Mouse (Mus musculus) kidney, postnatal 0 days (tissue): ENCODE measurements at regions not wholly inside any gene's neighbourhood (a gene's known extent, or its start where the extent isn't known, plus 50 kb on each side); places are given as distances from the start of the nearest gene placed in this dataset.

Experiments used
- ATAC-seq: fragments of 200-750 bp; cut with Nextera tagmentation; replicated peaks from 2 replicates; pipeline ENCODE4 v1.8.0; 2017; ENCODE audit warnings: low read depth, moderate number of reproducible peaks, moderate TSS enrichment, moderate library complexity; ENCODE audit not compliant: low FRiP score
- DNase-seq: peaks from one replicate; pipeline ENCODE4 v3.0.0-alpha.2; 2016; ENCODE audit warnings: low spot score
- H3K27ac ChIP-seq: fragments of 300-500 bp; sonication (generic); 2 replicates; pipeline ENCODE4 v1.5.1; 2014; ENCODE audit warnings: mild to moderate bottlenecking
- H3K27me3 ChIP-seq: fragments of 300-500 bp; sonication (generic); 2 replicates; pipeline ENCODE4 v1.6.1; 2014; ENCODE audit warnings: low read length, mixed read lengths; ENCODE audit not compliant: insufficient read depth
- H3K36me3 ChIP-seq: fragments of 300-500 bp; sonication (generic); 2 replicates; pipeline ENCODE4 v1.6.1; 2014; ENCODE audit warnings: low read length, mixed read lengths; ENCODE audit not compliant: insufficient read depth
- H3K4me1 ChIP-seq: fragments of 300-500 bp; sonication (generic); replicated peaks from 2 replicates; pipeline ENCODE4 v1.6.1; 2014; ENCODE audit warnings: antibody characterized with exemption, low read length, mixed read lengths; ENCODE audit not compliant: insufficient read depth
- H3K4me2 ChIP-seq: fragments of 300-500 bp; sonication (generic); 2 replicates; pipeline ENCODE4 v1.6.1; 2014; ENCODE audit warnings: mild to moderate bottlenecking, low read length, moderate library complexity, mixed read lengths
- H3K4me3 ChIP-seq: fragments of 300-500 bp; sonication (generic); replicated peaks from 2 replicates; pipeline ENCODE4 v1.5.1; 2014; ENCODE audit warnings: low read depth, low read length
- H3K9ac ChIP-seq: fragments of 300-500 bp; sonication (generic); 2 replicates; pipeline ENCODE4 v1.6.1; 2014; ENCODE audit warnings: low read depth, low read length
- H3K9me3 ChIP-seq: fragments of 300-500 bp; sonication (generic); replicated peaks from 2 replicates; pipeline ENCODE4 v1.6.1; 2016; ENCODE audit warnings: low read length, inconsistent platforms, mixed read lengths
- CTCF ChIP-seq: IDR thresholded peaks from 2 replicates; pipeline ENCODE4 v1.5.1; 2016; ENCODE audit warnings: antibody characterized with exemption, low read depth, mild to moderate bottlenecking, moderate library complexity
- WGBS: fragments of 180-500 bp; shearing (Covaris S2); extraction: QIAGEN DNeasy Blood & Tissue Kit; methylation state at CpG from one replicate; pipeline ENCODE4 v1.1.7; 2014; 5-methylcytosine and 5-hydroxymethylcytosine counted together

- Histone ChIP-seq H3K4me1 (no peaks in the 10 kb centered on the region), H3K36me3 (no peaks in the 10 kb centered on the region), H3K9me3 (no peaks in the 10 kb centered on the region), H3K4me2 (no peak overlapping the region), H3K27ac (no peak overlapping the region), H3K27me3 (no peaks in the 10 kb centered on the region; the same call in 1 of the 2 replicates), H3K4me3 (no peak overlapping the region), H3K9ac (no peak overlapping the region)
- DNase-seq (no peak), ATAC-seq (no peak)
- TF ChIP-seq CTCF = no peak
- WGBS = 44% methylated on average over 3 of the region's 3 CpGs
Observed at GRCm38 (mm10) chrX:11863106-11863505, 297.0 kb downstream of the Bcor start.

- DNase-seq (no peak), ATAC-seq (no peak)
- Histone ChIP-seq H3K9ac (no peak overlapping the region), H3K27me3 (no peaks in the 10 kb centered on the region), H3K4me2 (no peak overlapping the region), H3K9me3 (no peaks in the 10 kb centered on the region), H3K27ac (no peak overlapping the region), H3K36me3 (no peaks in the 10 kb centered on the region), H3K4me3 (no peak overlapping the region), H3K4me1 (no peaks in the 10 kb centered on the region)
- TF ChIP-seq CTCF = no peak
- 88% methylated on average over 6 of the region's 6 CpGs for WGBS
Observed at GRCm38 (mm10) chrX:11873913-11874312, 286.2 kb downstream of the Bcor start.

GRCm38 (mm10) chrX:11876636-11877035, 283.5 kb downstream of the Bcor start:
- no peak for ATAC-seq
- DNase-seq = no peak
- Histone ChIP-seq H3K36me3 (no peaks in the 10 kb centered on the region), H3K4me3 (no peak overlapping the region), H3K27me3 (no peaks in the 10 kb centered on the region), H3K9me3 (no peaks in the 10 kb centered on the region), H3K9ac (no peak overlapping the region), H3K4me2 (no peak overlapping the region), H3K27ac (no peak overlapping the region), H3K4me1 (no peaks in the 10 kb centered on the region)
- 77% methylated on average over 7 of the region's 7 CpGs for WGBS
- TF ChIP-seq CTCF = no peak

GRCm38 (mm10) chrX:11878028-11878427, 282.1 kb downstream of the Bcor start:
- no peak overlapping the region for H3K4me3 ChIP-seq
- H3K27ac ChIP-seq = no peak overlapping the region
- DNase-seq (no peak), ATAC-seq (no peak)
- no peak for TF ChIP-seq CTCF
- H3K4me2 ChIP-seq = no peak overlapping the region
- H3K9ac ChIP-seq = no peak overlapping the region
- no peaks in the 10 kb centered on the region for H3K9me3 ChIP-seq
- H3K36me3 ChIP-seq = no peaks in the 10 kb centered on the region
- H3K27me3 ChIP-seq = no peaks in the 10 kb centered on the region
- no peaks in the 10 kb centered on the region for H3K4me1 ChIP-seq
- WGBS = 82% methylated on average over 8 of the region's 8 CpGs

- no peaks in the 10 kb centered on the region for H3K36me3 ChIP-seq
- H3K27me3 ChIP-seq = no peaks in the 10 kb centered on the region
- no peak overlapping the region for H3K27ac ChIP-seq
- WGBS = 87% methylated on average over 1 of the region's 1 CpGs
- no peak for TF ChIP-seq CTCF
- ATAC-seq = no peak
- H3K4me3 ChIP-seq = no peak overlapping the region
- H3K9ac ChIP-seq = no peak overlapping the region
- H3K4me1 ChIP-seq = no peaks in the 10 kb centered on the region
- no peaks in the 10 kb centered on the region for H3K9me3 ChIP-seq
- H3K4me2 ChIP-seq = no peak overlapping the region
- no peak for DNase-seq
Observed at GRCm38 (mm10) chrX:11880972-11881371, 279.2 kb downstream of the Bcor start.

GRCm38 (mm10) chrX:11883738-11884716, 276.1 kb downstream of the Bcor start:
- Histone ChIP-seq H3K4me1 (no peaks in the 10 kb centered on the region), H3K36me3 (no peaks in the 10 kb centered on the region), H3K9ac (no peak overlapping the region), H3K9me3 (no peaks in the 10 kb centered on the region), H3K27ac (no peak overlapping the region), H3K4me2 (no peak overlapping the region), H3K4me3 (no peak overlapping the region), H3K27me3 (no peaks in the 10 kb centered on the region)
- DNase-seq = no peak
- ATAC-seq = no peak
- no peak for TF ChIP-seq CTCF
- WGBS = 62% methylated on average over 10 of the region's 10 CpGs
